Mouse (Mus musculus): ENCODE measurements at regions not wholly inside any gene's neighbourhood (a gene's known extent, or its start where the extent isn't known, plus 50 kb on each side); places are given as distances from the start of the nearest gene placed in this dataset.

DNA sequence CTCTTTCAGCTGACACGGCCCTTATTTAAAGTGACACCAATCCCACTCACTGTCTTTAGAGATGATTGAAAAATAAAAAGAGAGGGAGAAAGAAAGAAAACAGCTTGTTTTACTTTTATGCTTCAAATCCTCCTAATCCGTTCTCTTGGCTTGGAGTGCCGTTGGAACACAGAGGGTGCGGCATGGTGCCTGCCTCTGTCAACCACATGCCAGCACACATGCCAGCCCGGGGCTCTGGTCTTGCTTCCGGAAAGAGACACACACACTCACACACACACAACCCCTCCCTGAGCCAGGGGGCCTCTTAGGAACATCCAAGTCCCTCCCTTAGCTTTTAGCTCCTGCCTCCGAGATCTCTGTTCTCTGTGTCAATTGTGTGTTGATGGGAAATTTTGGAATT, 116.2 kb upstream of the 3110018I06Rik start:
- Histone ChIP-seq H3K9ac (replicated peaks; ENCODE audit: low read length) (no peak overlapping the region), H3K36me3 (ENCODE audit: control insufficient read depth, insufficient read depth, low read length) (no peaks in the 10 kb centered on the region), H3K27ac (replicated peaks; ENCODE audit: low read depth, low read length) (no peak overlapping the region), H3K4me1 (ENCODE audit: control insufficient read depth, insufficient read depth, low read length) (no peaks in the 10 kb centered on the region), H3K4me2 (ENCODE audit: low read length) (no peak overlapping the region), H3K27me3 (ENCODE audit: control insufficient read depth, insufficient read depth, low read length) (no peaks in the 10 kb centered on the region), H3K4me3 (replicated peaks; ENCODE audit: low read depth, low read length) (no peak overlapping the region), H3K9me3 (ENCODE audit: control insufficient read depth, low read length) (no peaks in the 10 kb centered on the region)
- 66% methylated on average over 7 of the region's 7 CpGs for WGBS
- peak; percentile 16 for DNase-seq
- ATAC-seq (ENCODE audit: low FRiP score, low TSS enrichment), result no peak

DNA sequence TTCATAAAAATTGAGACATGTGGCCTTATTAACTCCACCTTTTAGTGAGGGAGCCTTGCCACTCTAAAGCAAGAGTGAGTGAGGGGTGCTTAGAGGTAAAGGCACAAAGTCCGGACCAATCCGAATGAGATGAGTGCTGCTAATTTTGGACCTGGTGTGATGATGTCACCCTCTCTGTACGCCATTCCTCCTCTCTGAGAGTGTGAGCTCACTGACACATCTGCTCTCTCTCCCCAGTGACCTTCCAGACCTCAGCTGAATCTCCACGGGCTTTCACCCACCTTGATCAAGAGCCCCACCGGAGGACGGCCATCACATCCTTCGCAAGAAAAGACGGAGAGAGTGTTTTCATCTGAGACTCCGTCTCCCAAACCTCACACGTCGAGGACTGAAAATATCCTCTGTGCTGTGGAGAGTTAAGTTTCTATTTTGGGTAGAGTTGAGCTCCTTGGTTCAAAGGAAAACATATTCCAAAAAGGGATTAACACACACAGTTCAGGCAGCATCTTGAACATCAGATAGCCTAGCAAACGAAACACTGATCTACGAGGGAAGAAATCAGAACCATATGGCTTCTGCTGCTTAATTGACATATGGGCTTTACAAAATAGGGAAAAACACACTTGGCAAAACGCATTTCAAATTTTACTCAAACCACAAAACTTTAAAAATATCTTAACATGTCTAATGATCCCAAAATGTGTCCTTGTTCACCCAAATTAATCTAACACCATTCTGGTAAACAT, 96.2 kb upstream of the 3110018I06Rik start:
- H3K9ac ChIP-seq (replicated peaks; ENCODE audit: low read length), result no peak overlapping the region
- H3K4me3 ChIP-seq (replicated peaks; ENCODE audit: low read depth, low read length), result no peak overlapping the region
- no peak overlapping the region for H3K27ac ChIP-seq (replicated peaks; ENCODE audit: low read depth, low read length)
- H3K27me3 ChIP-seq (ENCODE audit: control insufficient read depth, insufficient read depth, low read length), result no peaks in the 10 kb centered on the region
- H3K4me1 ChIP-seq (ENCODE audit: control insufficient read depth, insufficient read depth, low read length), result no peaks in the 10 kb centered on the region
- DNase-seq, result no peak
- H3K9me3 ChIP-seq (ENCODE audit: control insufficient read depth, low read length), result no peaks in the 10 kb centered on the region
- no peak overlapping the region for H3K4me2 ChIP-seq (ENCODE audit: low read length)
- 86% methylated on average over 14 of the region's 14 CpGs for WGBS
- no peak for ATAC-seq (ENCODE audit: low FRiP score, low TSS enrichment)
- no peaks in the 10 kb centered on the region for H3K36me3 ChIP-seq (ENCODE audit: control insufficient read depth, insufficient read depth, low read length)

DNA sequence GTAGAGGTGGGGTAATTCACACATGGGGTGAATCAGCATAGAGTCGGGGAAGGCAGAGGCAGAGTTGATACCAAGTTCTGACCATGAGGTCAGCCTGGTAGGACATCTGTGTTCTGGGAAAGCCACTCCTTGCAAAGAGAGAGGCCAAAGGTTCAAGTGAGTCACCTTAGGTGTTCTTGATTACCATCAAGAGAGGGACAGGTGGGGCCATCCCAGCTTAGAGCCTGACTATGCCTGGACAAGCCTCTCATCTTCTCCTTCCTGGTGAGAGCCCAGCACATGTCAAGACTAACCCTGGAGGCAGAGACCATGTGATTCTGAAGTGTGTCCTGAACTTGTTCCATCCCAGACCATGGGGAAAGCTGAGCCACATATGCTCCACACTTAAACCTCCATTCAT, 94.0 kb upstream of the 3110018I06Rik start:
- Histone ChIP-seq H3K27ac (replicated peaks; ENCODE audit: low read depth, low read length) (no peak overlapping the region), H3K27me3 (ENCODE audit: control insufficient read depth, insufficient read depth, low read length) (no peaks in the 10 kb centered on the region), H3K9ac (replicated peaks; ENCODE audit: low read length) (no peak overlapping the region), H3K9me3 (ENCODE audit: control insufficient read depth, low read length) (no peaks in the 10 kb centered on the region), H3K36me3 (ENCODE audit: control insufficient read depth, insufficient read depth, low read length) (no peaks in the 10 kb centered on the region), H3K4me1 (ENCODE audit: control insufficient read depth, insufficient read depth, low read length) (no peaks in the 10 kb centered on the region), H3K4me3 (replicated peaks; ENCODE audit: low read depth, low read length) (no peak overlapping the region), H3K4me2 (ENCODE audit: low read length) (no peak overlapping the region)
- DNase-seq (no peak), ATAC-seq (ENCODE audit: low FRiP score, low TSS enrichment) (no peak)
- 88% methylated on average over 1 of the region's 1 CpGs for WGBS

DNA sequence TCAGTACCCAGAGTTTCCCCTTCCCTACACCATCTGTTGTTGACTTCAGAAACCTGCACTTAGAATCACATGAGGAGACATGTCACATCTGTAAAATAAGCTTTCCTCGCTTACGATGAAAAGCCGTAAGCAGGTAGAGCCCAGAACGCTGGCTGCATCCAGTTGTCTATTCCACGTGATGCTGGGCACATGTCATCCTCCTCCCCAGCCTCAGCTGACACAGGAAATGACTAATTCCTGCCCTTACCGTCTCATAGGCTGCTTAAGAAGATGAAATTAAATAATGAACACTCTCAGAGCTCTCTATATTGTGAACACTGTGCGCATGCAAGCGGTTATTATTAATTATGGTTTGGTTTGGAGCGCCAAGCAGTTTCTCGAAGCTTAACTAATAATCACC, 83.6 kb upstream of the 3110018I06Rik start:
- H3K27ac ChIP-seq (replicated peaks; ENCODE audit: low read depth, low read length), result no peak overlapping the region
- 87% methylated on average over 10 of the region's 10 CpGs for WGBS
- no peaks in the 10 kb centered on the region for H3K9me3 ChIP-seq (ENCODE audit: control insufficient read depth, low read length)
- no peaks in the 10 kb centered on the region for H3K27me3 ChIP-seq (ENCODE audit: control insufficient read depth, insufficient read depth, low read length)
- ATAC-seq (ENCODE audit: low FRiP score, low TSS enrichment), result no peak
- peak; percentile 22 for DNase-seq
- H3K4me3 ChIP-seq (replicated peaks; ENCODE audit: low read depth, low read length), result no peak overlapping the region
- no peaks in the 10 kb centered on the region for H3K36me3 ChIP-seq (ENCODE audit: control insufficient read depth, insufficient read depth, low read length)
- H3K4me1 ChIP-seq (ENCODE audit: control insufficient read depth, insufficient read depth, low read length), result no peaks in the 10 kb centered on the region
- no peak overlapping the region for H3K9ac ChIP-seq (replicated peaks; ENCODE audit: low read length)
- H3K4me2 ChIP-seq (ENCODE audit: low read length), result no peak overlapping the region

DNA sequence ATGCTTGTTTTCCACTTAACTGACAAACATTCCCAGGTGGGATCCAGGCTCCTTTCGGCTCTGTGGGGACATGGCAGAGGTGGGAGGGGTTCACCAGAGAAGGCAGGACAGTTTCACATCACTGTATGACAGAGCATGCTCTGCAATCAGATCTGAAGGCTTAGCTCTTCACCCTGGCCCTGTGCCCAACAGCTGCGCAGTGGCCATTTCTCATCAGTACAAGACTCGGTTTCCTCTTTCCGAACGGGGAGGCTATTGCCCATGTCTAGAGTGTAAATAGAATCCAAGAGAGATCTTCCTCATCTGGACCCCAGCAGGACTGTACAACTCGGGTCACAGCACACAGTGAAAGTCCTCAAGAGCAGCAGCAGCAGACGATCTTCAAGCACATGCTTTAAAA, 64.5 kb upstream of the 3110018I06Rik start:
- Histone ChIP-seq H3K4me1 (ENCODE audit: control insufficient read depth, insufficient read depth, low read length) (no peaks in the 10 kb centered on the region), H3K4me2 (ENCODE audit: low read length) (no peak overlapping the region), H3K9ac (replicated peaks; ENCODE audit: low read length) (no peak overlapping the region), H3K9me3 (ENCODE audit: control insufficient read depth, low read length) (no peaks in the 10 kb centered on the region), H3K4me3 (replicated peaks; ENCODE audit: low read depth, low read length) (no peak overlapping the region), H3K36me3 (ENCODE audit: control insufficient read depth, insufficient read depth, low read length) (no peaks in the 10 kb centered on the region), H3K27ac (replicated peaks; ENCODE audit: low read depth, low read length) (no peak overlapping the region), H3K27me3 (ENCODE audit: control insufficient read depth, insufficient read depth, low read length) (no peaks in the 10 kb centered on the region)
- DNase-seq (no peak), ATAC-seq (ENCODE audit: low FRiP score, low TSS enrichment) (no peak)
- WGBS, result 89% methylated on average over 7 of the region's 7 CpGs

DNA sequence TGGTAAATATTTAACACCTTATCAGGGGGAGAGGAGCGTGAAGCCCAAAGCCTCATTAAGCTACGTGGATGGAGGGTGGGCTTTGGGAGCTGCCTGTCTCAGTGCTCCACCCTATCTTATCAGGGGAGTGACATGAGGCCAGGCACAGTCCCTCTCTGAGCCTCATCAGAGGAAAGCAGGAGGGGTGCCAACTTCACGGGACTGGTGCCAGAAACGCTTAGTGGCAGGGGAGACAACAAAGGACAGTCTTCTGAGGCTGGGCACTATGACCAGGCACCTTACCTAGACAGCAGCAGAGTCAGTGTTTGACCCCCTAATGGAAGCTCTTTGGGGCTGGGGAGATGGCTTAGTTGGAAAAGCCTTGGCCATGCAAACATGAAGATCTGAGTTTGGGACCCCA, 49.9 kb upstream of the 3110018I06Rik start:
- Histone ChIP-seq H3K4me3 (replicated peaks; ENCODE audit: low read depth, low read length) (no peak overlapping the region), H3K9me3 (ENCODE audit: control insufficient read depth, low read length) (no peaks in the 10 kb centered on the region), H3K9ac (replicated peaks; ENCODE audit: low read length) (no peak overlapping the region), H3K27ac (replicated peaks; ENCODE audit: low read depth, low read length) (no peak overlapping the region), H3K4me1 (ENCODE audit: control insufficient read depth, insufficient read depth, low read length) (no peaks in the 10 kb centered on the region), H3K27me3 (ENCODE audit: control insufficient read depth, insufficient read depth, low read length) (no peaks in the 10 kb centered on the region), H3K36me3 (ENCODE audit: control insufficient read depth, insufficient read depth, low read length) (no peaks in the 10 kb centered on the region), H3K4me2 (ENCODE audit: low read length) (no peak overlapping the region)
- 71% methylated on average over 4 of the region's 4 CpGs for WGBS
- ATAC-seq (ENCODE audit: low FRiP score, low TSS enrichment) (no peak), DNase-seq (peak; percentile 23)

All from midbrain, embryonic 14.5 days (tissue).